Mouse (Mus musculus) monocyte, adult 2 months (primary cell): Measurements from ENCODE around the gene Tmed1.
"Not testable (repeated sequence)": the region's sequence is repeated elsewhere in the genome, so short reads cannot be mapped to it uniquely, and the experiment has no call there.

Source experiments
- DNase-seq, 2 experiments: peaks; one replicate each; pipeline ENCODE4 v3.0.0; 2022; ENCODE audit warnings: low spot score in 2 of 2, low read depth in 1 of 2

The Tmed1 gene

GRCm38 (mm10) chr9:21509772-21510688 is at the start of gene Tmed1:
Gene Tmed1 (minus strand): TSS chr9:21510252.
- peak; percentile 79 to 86 for DNase-seq

DNA sequence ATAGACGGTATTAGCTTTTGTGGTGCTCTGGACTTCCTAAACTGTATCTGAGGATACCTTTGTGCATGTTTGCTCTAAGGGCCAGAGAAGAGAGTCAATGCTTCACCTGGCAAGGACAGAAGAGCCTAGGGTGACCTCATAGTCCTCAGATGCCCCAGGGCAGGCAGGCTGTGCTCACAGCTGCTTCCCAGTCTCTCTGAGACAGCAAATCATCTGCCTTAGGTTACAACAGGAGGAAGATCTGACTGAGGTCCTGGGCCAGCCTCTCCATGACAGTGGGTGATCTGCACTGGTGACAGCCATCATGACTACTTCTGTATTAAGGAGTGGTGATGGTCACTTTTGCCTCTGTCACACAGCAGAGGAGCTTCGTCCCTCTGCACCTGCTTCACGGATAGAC is 49.1 kb upstream of the Tmed1 start:
- DNase-seq = no peak

- DNase-seq = no peak
These were observed 48.3 kb upstream of the Tmed1 start for GRCm38 (mm10) chr9:21558366-21558765.

GRCm38 (mm10) chr9:21557556-21557955 is 47.5 kb upstream of the Tmed1 start:
- no peak for DNase-seq

DNA sequence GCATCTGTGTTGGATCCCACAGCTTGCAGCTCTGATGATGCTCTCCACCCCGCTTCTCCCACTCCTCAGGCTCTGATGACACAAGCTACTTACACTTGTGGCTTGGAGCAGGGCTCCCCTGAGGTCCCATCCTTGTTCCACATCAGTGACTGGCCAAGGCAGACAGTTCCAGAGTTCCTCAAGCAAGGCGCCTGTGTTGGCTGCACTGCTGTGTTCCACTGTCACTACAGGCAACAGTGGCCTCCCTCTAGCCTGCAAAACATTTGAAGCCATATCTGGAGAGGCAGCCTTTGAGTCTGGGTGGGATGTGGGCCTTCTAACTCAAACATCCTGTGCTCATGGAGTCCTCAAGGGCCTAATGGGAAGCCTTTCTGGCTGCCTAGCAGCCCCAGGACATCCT is 46.9 kb upstream of the Tmed1 start:
- DNase-seq = no peak

DNA sequence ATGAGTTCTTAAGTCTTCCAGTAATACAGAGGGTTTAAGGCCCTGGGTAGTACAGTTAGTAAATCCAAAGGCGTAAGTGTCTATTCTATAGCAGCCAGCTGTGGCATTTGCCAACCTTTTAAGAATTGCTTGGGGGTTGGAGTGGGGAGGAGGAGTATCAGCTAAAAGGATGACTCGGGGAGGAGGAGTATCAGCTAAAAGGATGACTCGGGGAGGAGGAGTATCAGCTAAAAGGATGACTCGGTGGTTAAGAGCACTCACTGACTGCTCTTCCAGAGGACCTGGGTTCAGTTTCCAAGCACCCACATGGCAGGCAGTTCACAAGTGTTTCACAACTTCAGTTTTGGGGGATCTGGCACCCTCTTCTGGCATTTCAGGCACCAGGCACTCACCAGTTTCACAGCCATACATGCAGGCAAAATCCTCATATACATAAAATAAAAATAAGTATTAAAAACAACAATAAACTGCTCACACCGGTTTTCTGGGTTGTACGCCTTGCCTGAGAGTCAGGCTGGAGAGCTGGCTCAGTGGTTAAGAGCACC is 45.2 kb upstream of the Tmed1 start:
- no peak for DNase-seq

DNA sequence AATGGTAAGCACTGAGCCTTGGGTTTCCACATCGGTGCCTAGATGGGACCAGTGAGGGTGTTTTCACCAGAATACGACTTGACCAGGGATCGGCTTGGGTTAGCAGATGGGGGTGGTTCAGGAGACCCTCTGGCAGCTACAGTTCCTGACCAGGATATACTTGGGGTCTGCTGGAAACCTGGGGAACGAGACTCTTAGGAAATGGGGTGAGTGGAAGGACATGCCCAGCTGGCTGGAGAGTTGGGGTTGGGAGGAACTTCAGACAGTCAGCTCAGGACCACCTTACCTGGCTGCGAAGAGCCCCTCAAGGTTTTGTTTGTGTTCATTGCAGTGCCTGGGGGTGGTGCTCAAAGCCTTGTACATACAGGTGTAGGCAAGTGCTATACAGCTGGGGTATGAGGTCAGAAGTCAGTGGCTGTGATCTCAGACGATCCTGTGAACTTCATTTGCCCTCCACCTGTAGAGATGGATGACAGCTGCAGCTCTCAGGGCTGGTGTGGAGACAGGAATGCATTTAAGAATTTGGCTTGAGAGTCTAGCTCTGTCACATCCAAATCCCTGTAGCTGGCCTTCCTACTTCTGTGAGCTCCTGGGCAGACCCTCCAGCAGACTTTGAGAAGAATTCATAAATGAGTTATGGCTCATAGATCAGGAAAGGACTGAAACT is 43.7 kb upstream of the Tmed1 start:
- no peak for DNase-seq

DNA sequence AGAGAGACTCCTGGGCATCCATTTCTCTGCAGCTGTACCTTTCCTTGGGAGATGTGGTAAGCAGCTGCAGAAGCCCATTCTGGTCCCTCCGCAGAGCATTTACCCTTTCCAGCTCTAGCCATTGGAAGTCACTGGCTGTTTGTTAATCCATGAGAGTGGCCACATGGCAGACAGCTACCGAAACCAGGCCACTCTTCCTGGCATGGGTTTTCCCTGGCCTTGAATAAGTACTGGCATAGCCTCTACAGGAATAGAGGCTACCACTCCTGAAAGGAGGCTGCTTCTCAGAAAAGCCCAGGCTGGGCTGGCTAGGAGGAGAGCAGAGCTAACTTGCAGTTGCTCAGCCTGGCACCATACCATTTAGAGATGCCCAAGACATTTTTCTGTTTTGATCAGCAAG is 41.0 kb upstream of the Tmed1 start:
- no peak for DNase-seq

DNA sequence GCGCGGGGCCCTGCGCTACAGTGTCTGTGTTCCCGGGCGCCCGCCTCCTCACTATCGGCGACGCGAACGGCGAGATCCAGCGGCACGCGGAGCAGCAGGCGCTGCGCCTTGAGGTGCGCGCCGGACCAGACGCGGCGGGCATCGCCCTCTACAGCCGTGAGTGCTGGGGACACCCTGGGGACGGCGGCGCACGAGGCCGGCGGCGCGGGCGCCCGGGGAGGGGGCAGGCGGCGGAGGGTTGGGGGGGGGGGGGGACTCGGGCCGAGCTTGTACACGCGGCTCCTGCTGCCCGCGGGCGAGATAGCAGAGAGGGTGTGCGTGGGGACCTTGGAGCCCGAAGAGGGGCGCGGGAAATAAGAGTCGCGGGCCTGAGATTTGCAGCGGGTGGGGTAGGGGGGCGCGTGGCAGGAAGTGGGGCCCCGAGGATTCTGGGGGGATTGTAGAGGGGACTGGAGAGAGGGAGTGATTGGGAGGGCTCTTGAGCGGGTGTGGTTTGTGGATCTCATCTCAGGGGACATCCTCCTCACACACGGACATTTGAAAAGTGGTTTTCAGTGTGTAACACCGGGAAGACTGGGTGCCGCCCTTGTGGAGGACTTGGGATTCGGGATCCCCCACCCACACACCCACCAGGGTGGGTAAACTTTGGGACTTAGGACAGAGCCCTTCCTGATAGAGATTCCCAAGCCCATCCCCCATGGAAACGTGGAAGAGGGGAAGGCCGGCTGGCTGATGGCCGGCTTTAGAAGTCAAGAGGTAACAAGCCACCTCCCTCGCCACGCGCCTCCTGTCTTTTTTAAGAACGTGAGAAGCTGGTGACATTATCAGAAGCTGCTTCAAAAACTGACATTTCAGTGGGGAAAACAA is 37.3 kb upstream of the Tmed1 start:
- DNase-seq = no peak

GRCm38 (mm10) chr9:21546789-21547074 is 36.7 kb upstream of the Tmed1 start, which contains the start of gene Carm1:
Gene Carm1 (plus strand): TSS chr9:21546894.
- no peak for DNase-seq

DNA sequence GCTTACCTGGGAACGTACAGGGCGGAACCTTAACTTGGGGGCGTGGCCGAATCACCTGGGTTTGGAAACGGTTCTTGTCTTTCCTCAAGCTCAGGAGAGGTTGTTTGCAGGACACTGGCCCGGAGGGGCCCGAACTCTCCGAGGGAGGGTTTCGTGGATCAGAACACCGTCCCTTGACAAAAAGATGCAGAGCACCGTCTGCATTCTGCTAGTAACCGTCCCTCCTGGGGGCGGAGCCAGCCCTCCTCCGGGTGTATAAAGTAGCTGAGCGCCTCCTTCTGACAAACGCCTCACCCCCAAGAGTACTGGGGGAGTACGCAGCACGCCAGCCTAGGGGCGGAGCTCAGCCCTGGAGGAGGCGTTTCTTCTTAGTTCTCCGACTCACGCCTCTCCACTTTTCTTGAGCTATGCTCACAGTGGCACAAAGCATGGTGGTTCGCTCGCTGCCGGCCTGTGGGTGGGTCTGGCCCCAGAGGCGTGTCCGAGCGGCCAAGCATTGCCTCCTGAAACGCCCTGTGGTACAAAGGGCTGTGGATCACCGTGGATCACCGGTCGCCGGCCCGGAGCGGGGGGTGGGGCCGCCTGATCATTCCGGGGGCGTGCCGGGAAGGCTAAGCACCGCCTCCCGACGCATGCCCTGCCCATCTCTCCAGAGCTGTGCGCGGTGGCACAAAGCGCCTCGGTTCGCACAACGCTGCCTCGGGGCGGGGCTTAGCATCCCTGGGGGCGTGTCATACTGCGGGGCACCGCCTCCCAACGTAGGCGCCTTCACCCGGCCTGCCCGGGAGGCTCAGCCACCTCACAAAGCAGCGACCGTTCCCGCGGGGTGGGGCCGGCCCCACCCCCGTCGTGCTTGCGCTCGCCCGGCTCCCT is 36.1 kb upstream of the Tmed1 start:
- DNase-seq = peak; percentile 99

GRCm38 (mm10) chr9:21545351-21545915 is 35.4 kb upstream of the Tmed1 start:
- DNase-seq = no peak

DNA sequence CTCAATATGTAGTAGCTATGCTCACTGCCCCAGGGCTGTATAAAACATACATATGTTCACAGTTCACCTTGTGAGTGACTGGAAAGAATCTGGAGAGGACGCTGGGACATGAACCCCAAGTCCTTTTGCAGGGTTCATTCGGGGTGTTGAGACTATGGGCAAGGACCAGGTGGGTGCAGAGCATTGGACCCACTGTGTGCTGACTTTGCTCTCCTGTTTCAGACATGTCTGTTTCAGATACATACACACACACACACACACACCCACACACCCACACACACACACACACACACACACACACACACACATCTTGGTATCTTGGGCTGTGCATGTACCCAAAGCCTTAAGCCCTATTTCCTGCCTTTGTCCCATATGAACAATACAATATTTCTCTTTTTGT is 31.9 kb upstream of the Tmed1 start:
- DNase-seq = not testable (repeated sequence)

DNA sequence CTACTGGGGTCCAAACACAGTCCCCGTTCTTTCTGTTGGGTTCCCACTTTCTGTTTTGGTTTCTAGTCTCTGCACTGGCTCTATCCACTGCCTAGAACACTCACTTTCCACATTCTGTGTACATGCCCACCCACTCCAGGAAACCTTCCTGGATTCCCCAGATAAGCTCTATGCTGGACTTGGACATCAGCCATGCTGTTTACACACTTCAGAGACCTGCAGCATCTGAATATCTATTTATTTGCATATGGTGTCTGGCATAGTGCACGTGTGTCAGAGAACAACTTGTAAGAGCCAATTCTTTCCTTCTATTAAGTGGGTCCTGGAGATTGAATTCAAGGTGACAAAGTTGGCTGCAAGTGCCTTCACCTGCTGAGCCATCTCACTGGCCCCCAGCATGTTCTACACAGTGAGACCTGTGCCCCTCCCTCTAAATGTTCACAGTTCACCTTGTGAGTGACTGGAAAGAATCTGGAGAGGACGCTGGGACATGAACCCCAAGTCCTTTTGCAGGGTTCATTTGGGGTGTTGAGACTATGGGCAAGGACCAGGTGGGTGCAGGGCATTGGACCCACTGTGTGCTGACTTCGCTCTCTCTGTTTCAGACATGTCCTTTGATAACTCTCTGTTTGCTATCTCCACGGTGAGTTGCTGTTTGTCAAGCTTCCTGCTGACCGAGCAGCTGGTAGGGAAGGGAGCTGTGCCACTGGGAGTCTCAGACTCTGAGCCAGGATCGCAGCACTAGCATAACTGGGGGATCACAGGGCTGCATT is 30.1 kb upstream of the Tmed1 start:
- no peak for DNase-seq

DNA sequence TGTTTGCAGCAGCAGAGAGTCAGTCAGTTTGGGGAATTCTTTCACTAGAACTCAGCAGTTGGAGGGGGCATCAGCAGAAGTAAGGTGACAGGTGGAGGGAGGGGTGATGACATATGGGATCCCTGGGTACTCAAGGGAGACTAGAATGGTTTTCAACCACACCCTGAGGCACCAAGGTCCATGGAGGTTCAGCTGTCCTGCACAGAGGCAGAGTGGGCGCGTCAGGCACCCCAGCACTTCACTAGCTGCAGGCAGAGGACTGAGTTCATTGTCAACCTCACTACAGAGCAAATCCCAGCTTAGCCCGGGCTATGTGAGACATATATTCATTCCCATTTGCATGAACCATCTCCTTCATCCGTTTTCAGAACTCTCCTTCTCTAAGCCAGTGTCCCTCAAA is 27.0 kb upstream of the Tmed1 start:
- DNase-seq = no peak

GRCm38 (mm10) chr9:21536501-21536900 is 26.4 kb upstream of the Tmed1 start:
- DNase-seq = no peak

- DNase-seq = no peak
These were observed 17.9 kb upstream of the Tmed1 start for GRCm38 (mm10) chr9:21527917-21528324.

GRCm38 (mm10) chr9:21527100-21527801 is 17.2 kb upstream of the Tmed1 start:
- no peak for DNase-seq

- no peak for DNase-seq
These were observed 16.5 kb upstream of the Tmed1 start for GRCm38 (mm10) chr9:21526634-21526944.
